Mouse (Mus musculus) liver, embryonic 14.5 days (tissue): ENCODE data around the gene Cbx8. TPM values are rescaled to one million over a fixed set of nuclear protein-coding genes. Genes with fewer than 3 reads are reported as not detected.

Experiments used
- ATAC-seq: fragments of 200-750 bp; cut with Nextera tagmentation; 2 replicates; pipeline ENCODE4 v1.8.0; 2017; ENCODE audit warnings: moderate number of reproducible peaks, mild to moderate bottlenecking, moderate library complexity; ENCODE audit not compliant: insufficient read depth
- DNase-seq, 3 experiments: peaks; one replicate each; pipeline ENCODE4 v3.0.0-alpha.2; 2012 to 2013; ENCODE audit warnings: low read depth in 3 of 3, low spot score in 3 of 3
- H3K27ac ChIP-seq: fragments of 300-500 bp; sonication (generic); 2 replicates; pipeline ENCODE4 v1.5.1; 2014; ENCODE audit warnings: moderate library complexity, mild to moderate bottlenecking, control low read depth, inconsistent platforms
- H3K27me3 ChIP-seq: fragments of 300-500 bp; sonication (generic); 2 replicates; pipeline ENCODE4 v1.6.1; 2014; ENCODE audit warnings: mild to moderate bottlenecking, low read length, moderate library complexity; ENCODE audit not compliant: control insufficient read depth, insufficient read depth
- H3K36me3 ChIP-seq: fragments of 300-500 bp; sonication (generic); replicated peaks from 2 replicates; pipeline ENCODE4 v1.6.1; 2014; ENCODE audit warnings: low read depth; ENCODE audit not compliant: control insufficient read depth, insufficient read depth
- H3K4me1 ChIP-seq, 2 experiments: fragments of 200-500 bp in 1 of 2; fragments of 300-500 bp in 1 of 2; sonication (generic) in 1 of 2; replicated peaks; 2 replicates each; pipeline ENCODE4 v1.6.1; 2012 to 2014; ENCODE audit warnings: antibody characterized with exemption in 1 of 2, inconsistent platforms in 1 of 2, low read length in 1 of 2; ENCODE audit not compliant: control insufficient read depth in 2 of 2, insufficient read depth in 2 of 2
- H3K4me2 ChIP-seq: fragments of 300-500 bp; sonication (generic); 2 replicates; pipeline ENCODE4 v1.6.1; 2014; ENCODE audit warnings: low read depth, mild to moderate bottlenecking, control low read depth, moderate library complexity
- H3K4me3 ChIP-seq, 2 experiments: fragments of 200-500 bp in 1 of 2; fragments of 300-500 bp in 1 of 2; sonication (generic) in 1 of 2; 2 replicates each; pipeline ENCODE4 v1.5.1; 2012 to 2014; ENCODE audit warnings: low read depth in 2 of 2, low read length in 2 of 2, mild to moderate bottlenecking in 2 of 2, control low read depth in 1 of 2, inconsistent platforms in 1 of 2, moderate library complexity in 1 of 2; ENCODE audit not compliant: insufficient read depth in 1 of 2
- H3K9ac ChIP-seq: fragments of 300-500 bp; sonication (generic); replicated peaks from 2 replicates; pipeline ENCODE4 v1.6.1; 2014; ENCODE audit warnings: mild to moderate bottlenecking, control low read depth, moderate library complexity
- H3K9me3 ChIP-seq: fragments of 300-500 bp; sonication (generic); 2 replicates; pipeline ENCODE4 v1.6.1; 2016; ENCODE audit warnings: low read length, mixed read lengths; ENCODE audit not compliant: control insufficient read depth
- CTCF ChIP-seq: IDR thresholded peaks from 2 replicates; pipeline ENCODE4 v1.5.1; 2016; ENCODE audit warnings: antibody characterized with exemption, low read depth, control low read depth
- EP300 ChIP-seq: IDR thresholded peaks from 2 replicates; pipeline ENCODE4 v1.6.1; 2016; ENCODE audit warnings: antibody characterized with exemption, low read depth
- WGBS: fragments of 180-500 bp; shearing (Covaris S2); extraction: QIAGEN DNeasy Blood & Tissue Kit; methylation state at CpG from one replicate; pipeline ENCODE4 v1.1.7; 2014; ENCODE audit not compliant: insufficient replicate concordance; 5-methylcytosine and 5-hydroxymethylcytosine counted together
- polyA plus RNA-seq, 2 experiments: library from polyadenylated mRNA; depleted of rRNA in 1 of 2; stranded (reverse) in 1 of 2; unstranded in 1 of 2; fragments of >200 nt; fragmentation: Nextera tagmentation in 1 of 2; extraction: Ambion mirVana in 1 of 2; gene quantifications; 2 replicates each; pipeline versions ENCODE4 v1.2.1 to v1.2.3; 2012 to 2014

The Cbx8 gene
- polyA plus RNA-seq, 2 experiments = 0.95 to 1.6 TPM

DNA sequence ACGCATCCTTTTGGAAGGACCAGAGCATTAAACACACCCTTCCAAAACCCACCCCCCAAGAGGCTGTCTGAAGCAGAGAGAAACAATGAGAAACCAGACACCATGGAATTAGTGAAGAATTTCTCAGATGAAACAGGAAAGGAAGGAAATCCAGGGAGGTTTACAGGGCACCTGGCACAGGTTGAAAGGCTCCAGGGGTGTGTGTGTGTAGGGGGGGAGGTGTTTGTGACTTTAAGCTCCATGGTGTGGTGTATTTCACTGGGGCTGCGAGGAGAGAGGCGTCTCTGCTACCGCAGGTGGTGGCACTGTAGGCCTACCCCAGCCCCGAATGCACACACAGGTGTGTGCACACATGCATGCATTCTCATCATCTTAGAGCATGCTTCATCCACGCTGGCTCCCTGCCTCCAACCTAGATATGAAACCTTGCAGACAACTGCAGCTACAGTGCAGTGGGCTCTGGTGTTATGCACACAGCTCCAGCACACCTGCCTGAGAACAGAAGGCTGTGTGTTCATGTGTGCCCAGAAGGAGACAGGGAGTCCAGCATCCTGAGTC is 33.2 kb upstream of the Cbx8 start:
- no peak overlapping the region for H3K27ac ChIP-seq
- no peak for DNase-seq

DNA sequence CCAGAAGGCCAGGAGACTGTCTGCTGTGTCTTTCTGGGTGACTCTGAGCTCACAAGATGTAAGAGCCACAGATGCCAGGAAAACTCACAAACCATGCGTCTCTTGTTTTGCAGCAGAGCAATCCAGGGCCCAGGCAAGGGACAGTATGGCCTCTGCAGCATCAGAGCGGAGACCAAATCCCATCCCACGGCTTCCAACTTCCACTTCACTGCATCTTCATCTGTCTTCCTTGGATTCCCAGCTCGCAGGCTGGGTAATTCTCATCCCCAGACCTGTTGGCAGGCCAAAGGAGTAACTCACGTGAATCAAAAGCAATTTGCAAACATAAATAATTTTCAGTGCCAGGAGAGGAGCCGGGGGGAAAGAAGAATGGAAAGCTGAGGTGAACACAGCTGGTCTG is 32.2 kb upstream of the Cbx8 start:
- no peaks in the 10 kb centered on the region; a peak in 1 of 4 replicates for H3K4me1 ChIP-seq
- H3K9ac ChIP-seq = no peak overlapping the region
- TF ChIP-seq CTCF (no peak), EP300 (no peak)
- 58% methylated on average over 6 of the region's 6 CpGs for WGBS
- no peak overlapping the region for H3K4me2 ChIP-seq
- H3K27me3 ChIP-seq = no peaks in the 10 kb centered on the region
- no peak overlapping the region for H3K4me3 ChIP-seq
- ATAC-seq (no peak), DNase-seq (no peak)
- H3K9me3 ChIP-seq = no peaks in the 10 kb centered on the region
- H3K36me3 ChIP-seq = no peaks in the 10 kb centered on the region
- H3K27ac ChIP-seq = no peak overlapping the region

More for the DNA sequence above, 33.2 kb upstream of the Cbx8 start:
- Histone ChIP-seq H3K27me3 (no peaks in the 10 kb centered on the region), H3K36me3 (no peaks in the 10 kb centered on the region), H3K9ac (no peak overlapping the region), H3K9me3 (no peaks in the 10 kb centered on the region), H3K4me3 (no peak overlapping the region), H3K4me2 (no peak overlapping the region), H3K4me1 (peaks cover 0 to 4% of the 10 kb centered on the region in 2 experiments; a peak in 2 of 4 replicates)
- 56% methylated on average over 6 of the region's 6 CpGs for WGBS
- TF ChIP-seq EP300 = no peak
- no peak for TF ChIP-seq CTCF
- ATAC-seq = no peak

DNA sequence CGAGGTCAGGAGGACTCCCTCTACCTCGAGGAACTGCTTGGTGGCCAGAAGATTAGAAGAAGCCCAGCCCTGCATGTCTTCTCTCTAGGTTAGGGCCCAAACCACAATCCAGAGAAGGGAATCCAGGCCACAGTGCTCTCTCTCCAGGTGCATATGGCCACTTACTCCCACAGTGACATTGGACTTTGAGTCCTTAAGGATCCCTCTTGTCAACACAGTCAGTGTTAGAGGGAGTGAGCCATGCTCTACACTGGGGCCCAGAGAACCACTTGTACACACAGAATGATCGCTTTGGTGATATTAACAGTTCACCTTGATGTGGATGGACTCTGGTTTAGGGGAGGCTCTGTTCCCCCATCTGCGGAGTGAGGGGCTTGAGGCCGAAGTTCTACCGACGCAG is 31.5 kb upstream of the Cbx8 start:
- H3K36me3 ChIP-seq = no peaks in the 10 kb centered on the region
- WGBS = 57% methylated on average over 7 of the region's 7 CpGs
- no peak overlapping the region for H3K4me2 ChIP-seq
- no peak overlapping the region for H3K4me3 ChIP-seq
- H3K4me1 ChIP-seq = no peaks in the 10 kb centered on the region; a peak in 1 of 4 replicates
- H3K9me3 ChIP-seq = no peaks in the 10 kb centered on the region
- DNase-seq (no peak), ATAC-seq (no peak)
- TF ChIP-seq CTCF = no peak
- TF ChIP-seq EP300 = no peak
- H3K27me3 ChIP-seq = no peaks in the 10 kb centered on the region
- H3K27ac ChIP-seq = no peak overlapping the region
- no peak overlapping the region for H3K9ac ChIP-seq

DNA sequence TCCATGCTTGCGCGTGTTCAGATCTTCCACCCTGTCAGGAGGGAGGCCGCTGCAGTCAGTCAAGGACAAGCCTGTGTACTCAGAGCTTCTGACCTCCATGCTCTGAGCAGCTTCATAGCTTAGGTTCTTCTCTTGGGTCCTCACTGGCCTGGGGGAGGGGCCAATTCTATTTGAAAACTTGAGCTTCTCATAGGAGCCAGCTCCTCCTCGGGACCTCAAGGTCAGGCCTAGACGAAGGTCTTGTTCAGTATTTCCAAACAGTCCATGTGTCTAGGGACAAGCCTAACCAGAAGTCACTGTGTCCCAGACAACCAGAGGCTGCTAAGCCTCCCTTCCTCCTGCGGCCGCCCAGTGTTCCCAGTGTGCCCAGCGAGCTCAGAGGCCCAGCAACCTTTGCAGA is 26.1 kb upstream of the Cbx8 start:
- no peak for ATAC-seq
- Histone ChIP-seq H3K4me1 (no peaks in the 10 kb centered on the region), H3K27me3 (no peaks in the 10 kb centered on the region; the same call in 1 of the 2 replicates), H3K4me2 (no peak overlapping the region), H3K4me3 (no peak overlapping the region), H3K9me3 (no peaks in the 10 kb centered on the region), H3K36me3 (no peaks in the 10 kb centered on the region), H3K9ac (no peak overlapping the region), H3K27ac (no peak overlapping the region)
- WGBS = 76% methylated on average over 8 of the region's 8 CpGs
- TF ChIP-seq CTCF = no peak
- TF ChIP-seq EP300 = no peak
- DNase-seq = no peak

DNA sequence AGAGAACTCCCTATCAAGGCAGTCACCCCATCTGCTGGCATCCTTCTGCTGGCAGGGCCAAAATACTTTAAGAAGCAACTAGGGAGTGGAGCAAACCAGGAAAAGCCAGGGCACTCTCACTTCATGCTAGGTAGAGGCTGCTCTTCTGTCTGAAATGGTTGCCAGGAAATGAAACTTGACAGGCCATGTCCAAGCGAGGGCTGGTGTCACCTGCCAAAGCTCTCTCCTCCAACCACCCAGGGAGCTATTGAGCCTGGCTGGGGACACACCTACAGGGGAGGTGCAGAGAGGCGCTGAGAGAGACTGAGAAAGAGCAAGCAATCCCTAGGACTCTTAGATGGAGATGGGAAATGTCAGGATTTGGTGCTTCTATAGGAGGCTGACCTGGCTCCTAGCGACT is 18.5 kb upstream of the Cbx8 start:
- Histone ChIP-seq H3K27ac (no peak overlapping the region), H3K9me3 (no peaks in the 10 kb centered on the region), H3K4me3 (no peak overlapping the region), H3K4me1 (no peaks in the 10 kb centered on the region; a peak in 1 of 4 replicates), H3K9ac (no peak overlapping the region), H3K4me2 (no peak overlapping the region), H3K27me3 (peaks cover 64% of the 10 kb centered on the region), H3K36me3 (no peaks in the 10 kb centered on the region)
- 0% methylated on average over 3 of the region's 3 CpGs for WGBS
- DNase-seq = no peak
- no peak for ATAC-seq
- no peak for TF ChIP-seq CTCF
- no peak for TF ChIP-seq EP300
